Comparison of ENCODE assay signal across 9 mouse cellular contexts in the genomic region with DNA sequence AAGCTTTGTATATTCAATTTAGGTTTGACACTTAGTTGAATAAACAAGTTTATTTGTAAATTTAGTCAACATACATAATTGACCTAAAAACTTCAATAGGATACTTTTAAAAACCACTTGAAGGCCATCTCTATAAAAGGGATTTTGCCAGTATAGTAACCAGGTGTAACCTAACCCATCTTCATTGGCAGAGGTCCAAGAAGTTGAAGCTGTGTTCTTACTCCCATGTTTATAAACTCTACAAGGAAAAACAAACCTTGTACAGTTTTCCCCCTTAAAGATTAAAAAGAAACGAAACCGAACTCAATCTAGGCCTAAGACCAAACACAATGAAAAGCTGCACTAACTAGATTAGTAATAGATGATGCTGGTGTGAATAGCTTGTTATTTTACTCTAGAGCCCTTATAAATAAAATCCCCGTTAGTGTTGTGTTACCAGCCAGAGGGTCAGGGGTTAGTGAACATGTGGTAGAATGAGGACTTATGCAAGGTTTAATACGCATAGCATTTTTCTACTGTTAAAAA. TPM values are rescaled to one million over a fixed set of nuclear protein-coding genes. Genes with fewer than 3 reads are reported as not detected.
DNase-seq lines count a peak whose midpoint lies in the region; ATAC-seq and TF ChIP-seq lines count a peak whose summit lies in the region.
"Had no signal": no experiment of that assay in that cellular context is flagged by ENCODE, and none has a peak within 500 bp of the region (broad histone marks: within the 10 kb centered on the region; RNA-seq: fewer than 3 reads in every experiment).

No protein-coding gene starts in this region.

- intact Hi-C loops in left cerebral cortex, adult 2 months (cut with DNase I), result loop anchor here (5.0 kb wide), 1 partner anchor 110 kb away; the partner anchor contains the start of gene Trim65
- intact Hi-C loops in left cerebral cortex, postnatal 14 days (cut with DNase I), result loop anchor here (5.0 kb wide), 1 partner anchor 110 kb away; the partner anchor contains the start of gene Trim65

- WGBS in embryonic facial prominence, embryonic 14.5 days, result 41% methylated on average over 4 of the region's 4 CpGs
- 51% methylated on average over 4 of the region's 4 CpGs for WGBS in intestine, embryonic 16.5 days
- 81% methylated on average over 4 of the region's 4 CpGs for WGBS in neural tube, embryonic 12.5 days

- no peaks in the 10 kb centered on the region for H3K27me3 ChIP-seq in embryonic facial prominence, embryonic 14.5 days (replicated peaks; ENCODE audit: control insufficient read depth, insufficient read depth, low read length)
- H3K27me3 ChIP-seq in intestine, embryonic 16.5 days (replicated peaks; ENCODE audit: control insufficient read depth, insufficient read depth, low read length), result no peaks in the 10 kb centered on the region
- H3K27me3 ChIP-seq in neural tube, embryonic 12.5 days (replicated peaks), result no peaks in the 10 kb centered on the region

- no peak for ATAC-seq in embryonic facial prominence, embryonic 14.5 days (ENCODE audit: low read depth)
- no peak for ATAC-seq in intestine, embryonic 16.5 days
- ATAC-seq in neural tube, embryonic 12.5 days (ENCODE audit: low FRiP score, low read depth), result no peak

- H3K4me3 ChIP-seq in left cerebral cortex, adult 2 months, result peak overlapping the region; percentile 46
- peak overlapping the region; percentile 33 for H3K4me3 ChIP-seq in embryonic facial prominence, embryonic 14.5 days (ENCODE audit: low read depth, low read length)
- peak overlapping the region; percentile 38 for H3K4me3 ChIP-seq in intestine, embryonic 16.5 days (ENCODE audit: low read length)
- H3K4me3 ChIP-seq in neural tube, embryonic 12.5 days, result peak overlapping the region; percentile 34

- peak overlapping the region; percentile 60 for H3K4me2 ChIP-seq in embryonic facial prominence, embryonic 14.5 days (ENCODE audit: low read depth, low read length)
- H3K4me2 ChIP-seq in intestine, embryonic 16.5 days (ENCODE audit: low read depth, low read length), result peak overlapping the region; percentile 56
- H3K4me2 ChIP-seq in neural tube, embryonic 12.5 days (replicated peaks), result peak overlapping the region; percentile 70

- TF ChIP-seq CTCF in left cerebral cortex, adult 2 months (IDR thresholded peaks at IDR 0.05), result no peak

- peak overlapping the region; percentile 19 for H3K9ac ChIP-seq in embryonic facial prominence, embryonic 14.5 days (ENCODE audit: low read depth, low read length)
- no peak overlapping the region for H3K9ac ChIP-seq in intestine, embryonic 16.5 days (ENCODE audit: low read depth, low read length)
- H3K9ac ChIP-seq in neural tube, embryonic 12.5 days, result 0 out of 2 replicates have a peak overlapping the region, but pooled peaks have one; percentile 21

- peaks cover 28% of the 10 kb centered on the region for H3K36me3 ChIP-seq in embryonic facial prominence, embryonic 14.5 days (ENCODE audit: control insufficient read depth, insufficient read depth, low read length)
- no peaks in the 10 kb centered on the region for H3K36me3 ChIP-seq in intestine, embryonic 16.5 days (ENCODE audit: control insufficient read depth, insufficient read depth, low read length)
- peaks cover 10% of the 10 kb centered on the region; the same call in 1 of the 2 replicates for H3K36me3 ChIP-seq in neural tube, embryonic 12.5 days

- H3K27ac ChIP-seq in left cerebral cortex, adult 2 months, result no peak overlapping the region
- H3K27ac ChIP-seq in embryonic facial prominence, embryonic 14.5 days (replicated peaks; ENCODE audit: low read depth, low read length), result no peak overlapping the region
- H3K27ac ChIP-seq in intestine, embryonic 16.5 days (ENCODE audit: low read length), result no peak overlapping the region
- H3K27ac ChIP-seq in neural tube, embryonic 12.5 days, result no peak overlapping the region

- DNase-seq in left cerebral cortex, adult 2 months (ENCODE audit: extremely low spot score in 1 of 2, low spot score in 2 of 2), result no peak
- no peak for DNase-seq in left cerebral cortex, adult 11 months (ENCODE audit: low spot score)
- peak; percentile 33 for DNase-seq in embryonic facial prominence, embryonic 14.5 days (ENCODE audit: low spot score)
- no peak for DNase-seq in ovary, postnatal 36 days (ENCODE audit: low spot score)
- no peak for DNase-seq in left cerebral cortex, postnatal 14 days (ENCODE audit: low spot score in 2 of 2)
- no peak for DNase-seq in testis, postnatal 14 days (ENCODE audit: low spot score)
- DNase-seq: adrenal gland, postnatal 10 days had no signal

- no peaks in the 10 kb centered on the region for H3K4me1 ChIP-seq in embryonic facial prominence, embryonic 14.5 days (ENCODE audit: control insufficient read depth, insufficient read depth, low read length)
- no peaks in the 10 kb centered on the region for H3K4me1 ChIP-seq in intestine, embryonic 16.5 days (ENCODE audit: control insufficient read depth, insufficient read depth, low read length)
- H3K4me1 ChIP-seq in neural tube, embryonic 12.5 days, result 0 out of 2 replicates have a peak, but pooled peaks cover 4% of the 10 kb centered on the region

- H3K9me3 ChIP-seq in embryonic facial prominence, embryonic 14.5 days (ENCODE audit: control insufficient read depth, low read length), result no peaks in the 10 kb centered on the region
- H3K9me3 ChIP-seq in intestine, embryonic 16.5 days (ENCODE audit: control insufficient read depth, low read length), result no peaks in the 10 kb centered on the region
- H3K9me3 ChIP-seq in neural tube, embryonic 12.5 days, result no peaks in the 10 kb centered on the region

RNA-seq across cellular contexts. Expression of gene H3f3b, which starts 5.4 kb away (rescaled TPM):
- total RNA-seq in left cerebral cortex, adult 2 months (2021), result 100 to 1,000 TPM; 247 to 254 TPM
- 1,358 and 1,723 TPM in 2 replicates for polyA plus RNA-seq in embryonic facial prominence, embryonic 14.5 days (2014; fragmentation: Nextera tagmentation; extraction: Ambion mirVana)
- 1,239 and 1,387 TPM in 2 replicates for polyA plus RNA-seq in intestine, embryonic 16.5 days (2015; fragmentation: Nextera tagmentation; extraction: Ambion mirVana)
- 2,060 and 2,115 TPM in 2 replicates for polyA plus RNA-seq in neural tube, embryonic 12.5 days (2016; fragmentation: Nextera tagmentation; extraction: Ambion mirVana)
- total RNA-seq in left cerebral cortex, postnatal 14 days (2021), result 100 to 1,000 TPM; 254 to 295 TPM

RNA-seq across cellular contexts. Expression of gene Unk, which starts 7.8 kb away (rescaled TPM):
- 10 to 100 TPM; 22.7 to 24.6 TPM for total RNA-seq in left cerebral cortex, adult 2 months (2021)
- 25.1 and 30.3 TPM in 2 replicates for polyA plus RNA-seq in embryonic facial prominence, embryonic 14.5 days (2014; fragmentation: Nextera tagmentation; extraction: Ambion mirVana)
- polyA plus RNA-seq in intestine, embryonic 16.5 days (2015; fragmentation: Nextera tagmentation; extraction: Ambion mirVana), result 22.9 and 24.4 TPM in 2 replicates
- 47.9 and 48.6 TPM in 2 replicates for polyA plus RNA-seq in neural tube, embryonic 12.5 days (2016; fragmentation: Nextera tagmentation; extraction: Ambion mirVana)
- 10 to 100 TPM; 23.8 to 25.5 TPM for total RNA-seq in left cerebral cortex, postnatal 14 days (2021)

RNA-seq across cellular contexts. Expression of gene Galk1, which starts 9.8 kb away (rescaled TPM):
- total RNA-seq in left cerebral cortex, adult 2 months (2021), result 10 to 100 TPM; 13.3 to 13.9 TPM
- polyA plus RNA-seq in embryonic facial prominence, embryonic 14.5 days (2014; fragmentation: Nextera tagmentation; extraction: Ambion mirVana), result 140 and 164 TPM in 2 replicates
- 360 and 389 TPM in 2 replicates for polyA plus RNA-seq in intestine, embryonic 16.5 days (2015; fragmentation: Nextera tagmentation; extraction: Ambion mirVana)
- 100 and 109 TPM in 2 replicates for polyA plus RNA-seq in neural tube, embryonic 12.5 days (2016; fragmentation: Nextera tagmentation; extraction: Ambion mirVana)
- 10 to 100 TPM; 18.8 to 19.4 TPM for total RNA-seq in left cerebral cortex, postnatal 14 days (2021)

RNA-seq across cellular contexts. Expression of gene Itgb4, which starts 47.8 kb away (rescaled TPM):
- total RNA-seq in left cerebral cortex, adult 2 months (2021), result 1 to 10 TPM; 5.1 to 5.7 TPM
- polyA plus RNA-seq in embryonic facial prominence, embryonic 14.5 days (2014; fragmentation: Nextera tagmentation; extraction: Ambion mirVana), result 10.7 and 11.0 TPM in 2 replicates
- polyA plus RNA-seq in intestine, embryonic 16.5 days (2015; fragmentation: Nextera tagmentation; extraction: Ambion mirVana), result 11.9 and 15.2 TPM in 2 replicates
- 0.99 and 1.4 TPM in 2 replicates for polyA plus RNA-seq in neural tube, embryonic 12.5 days (2016; fragmentation: Nextera tagmentation; extraction: Ambion mirVana)
- total RNA-seq in left cerebral cortex, postnatal 14 days (2021), result 1 to 10 TPM; 3.2 to 4.2 TPM

RNA-seq across cellular contexts. Expression of gene Unc13d, which starts 55.4 kb away (rescaled TPM):
- total RNA-seq in left cerebral cortex, adult 2 months (2021), result 1 to 10 TPM; 1.5 to 2.0 TPM
- 2.0 and 2.6 TPM in 2 replicates for polyA plus RNA-seq in embryonic facial prominence, embryonic 14.5 days (2014; fragmentation: Nextera tagmentation; extraction: Ambion mirVana)
- 6.4 and 7.5 TPM in 2 replicates for polyA plus RNA-seq in intestine, embryonic 16.5 days (2015; fragmentation: Nextera tagmentation; extraction: Ambion mirVana)
- polyA plus RNA-seq in neural tube, embryonic 12.5 days (2016; fragmentation: Nextera tagmentation; extraction: Ambion mirVana), result 1.3 and 1.7 TPM in 2 replicates
- under 1 TPM; 0.46 to 0.55 TPM for total RNA-seq in left cerebral cortex, postnatal 14 days (2021)
